28 mouse cellular contexts compared by ENCODE assay signal in genomic region chr11:69430631-69431030, GRCm38 (mm10). TPM values are rescaled to one million over a fixed set of nuclear protein-coding genes. Genes with fewer than 3 reads are reported as not detected.
DNase-seq lines count a peak whose midpoint lies in the region; ATAC-seq lines count a peak whose summit lies in the region.
"Had no signal": no experiment of that assay in that cellular context is flagged by ENCODE, and none has a peak within 500 bp of the region (broad histone marks: within the 10 kb centered on the region; RNA-seq: fewer than 3 reads in every experiment).

No protein-coding gene starts in this region.

- WGBS in midbrain, embryonic 12.5 days = 88% methylated on average over 15 of the region's 15 CpGs
- 88% methylated on average over 15 of the region's 15 CpGs for WGBS in midbrain, embryonic 15.5 days
- 92% methylated on average over 15 of the region's 15 CpGs for WGBS in limb, embryonic 10.5 days

- ATAC-seq in midbrain, embryonic 12.5 days (ENCODE audit: low FRiP score, low read depth) = no peak
- no peak for ATAC-seq in midbrain, embryonic 15.5 days (replicated peaks)
- ATAC-seq: forebrain, embryonic 16.5 days; hindbrain, postnatal 0 days; inflammation-experienced regulatory T-cells, adult 6 months; intestine, embryonic 16.5 days; Patski had no signal

- H3K4me1 ChIP-seq in midbrain, embryonic 12.5 days = 0 out of 2 replicates have a peak, but pooled peaks cover 10% of the 10 kb centered on the region
- H3K4me1 ChIP-seq in midbrain, embryonic 15.5 days = peaks cover 3% of the 10 kb centered on the region; the same call in 1 of the 2 replicates
- peaks cover 20% of the 10 kb centered on the region for H3K4me1 ChIP-seq in limb, embryonic 10.5 days

- H3K9me3 ChIP-seq in midbrain, embryonic 12.5 days = no peaks in the 10 kb centered on the region
- no peaks in the 10 kb centered on the region for H3K9me3 ChIP-seq in midbrain, embryonic 15.5 days
- H3K9me3 ChIP-seq in limb, embryonic 10.5 days (replicated peaks) = no peaks in the 10 kb centered on the region
- H3K9me3 ChIP-seq: embryonic facial prominence, embryonic 12.5 days; embryonic facial prominence, embryonic 15.5 days; forebrain, embryonic 12.5 days; G1E; heart, embryonic 12.5 days; heart, embryonic 15.5 days had no signal

- no peak overlapping the region for H3K4me2 ChIP-seq in midbrain, embryonic 12.5 days (replicated peaks)
- no peak overlapping the region for H3K4me2 ChIP-seq in midbrain, embryonic 15.5 days
- H3K4me2 ChIP-seq: embryonic facial prominence, embryonic 12.5 days; embryonic facial prominence, embryonic 15.5 days; forebrain, embryonic 12.5 days; heart, embryonic 12.5 days; heart, embryonic 15.5 days; hindbrain, embryonic 14.5 days had no signal

- no peak overlapping the region for H3K4me3 ChIP-seq in midbrain, embryonic 12.5 days
- no peak overlapping the region for H3K4me3 ChIP-seq in midbrain, embryonic 15.5 days
- no peak overlapping the region for H3K4me3 ChIP-seq in limb, embryonic 10.5 days
- H3K4me3 ChIP-seq: embryonic facial prominence, embryonic 12.5 days; embryonic facial prominence, embryonic 15.5 days; forebrain, embryonic 12.5 days; heart, embryonic 12.5 days; heart, embryonic 15.5 days had no signal

- H3K27ac ChIP-seq in midbrain, embryonic 12.5 days (replicated peaks) = no peak overlapping the region
- no peak overlapping the region for H3K27ac ChIP-seq in midbrain, embryonic 15.5 days
- H3K27ac ChIP-seq in limb, embryonic 10.5 days = 0 out of 2 replicates have a peak overlapping the region, but pooled peaks have one; percentile 1
- H3K27ac ChIP-seq: embryonic facial prominence, embryonic 12.5 days; embryonic facial prominence, embryonic 15.5 days; forebrain, embryonic 12.5 days; heart, embryonic 15.5 days; hindbrain, embryonic 14.5 days; hindbrain, postnatal 0 days had no signal

- 0 out of 2 replicates have a peak overlapping the region, but pooled peaks have one; percentile 20 for H3K9ac ChIP-seq in midbrain, embryonic 12.5 days (replicated peaks)
- H3K9ac ChIP-seq in midbrain, embryonic 15.5 days = no peak overlapping the region
- H3K9ac ChIP-seq: embryonic facial prominence, embryonic 12.5 days; embryonic facial prominence, embryonic 15.5 days; forebrain, embryonic 12.5 days; heart, embryonic 12.5 days; heart, embryonic 15.5 days; hindbrain, embryonic 14.5 days had no signal

- H3K36me3 ChIP-seq in midbrain, embryonic 12.5 days = no peaks in the 10 kb centered on the region
- no peaks in the 10 kb centered on the region for H3K36me3 ChIP-seq in midbrain, embryonic 15.5 days (replicated peaks)
- no peaks in the 10 kb centered on the region for H3K36me3 ChIP-seq in limb, embryonic 10.5 days
- H3K36me3 ChIP-seq: embryonic facial prominence, embryonic 12.5 days; embryonic facial prominence, embryonic 15.5 days; forebrain, embryonic 12.5 days; G1E; heart, embryonic 12.5 days; heart, embryonic 15.5 days had no signal

- no peaks in the 10 kb centered on the region for H3K27me3 ChIP-seq in midbrain, embryonic 12.5 days
- H3K27me3 ChIP-seq in midbrain, embryonic 15.5 days (replicated peaks) = no peaks in the 10 kb centered on the region
- no peaks in the 10 kb centered on the region for H3K27me3 ChIP-seq in limb, embryonic 10.5 days (ENCODE audit: low read depth, poor library complexity, severe bottlenecking)
- H3K27me3 ChIP-seq: embryonic facial prominence, embryonic 12.5 days; embryonic facial prominence, embryonic 15.5 days; heart, embryonic 15.5 days had no signal

- DNase-seq in cerebellum, adult 9-11 months = peak; percentile 32
- no peak for DNase-seq in cerebellum, postnatal 36 days
- no peak for DNase-seq in limb, embryonic 10.5 days (ENCODE audit: low spot score)
- no peak for DNase-seq in thymus, postnatal 0 days (ENCODE audit: low spot score)
- DNase-seq: adrenal gland, postnatal 25 days; B cell, adult 2 months; cerebellum, adult 11-12 months; cerebellum, adult 8-10 months; cerebellum, postnatal 14 days; gastrocnemius, postnatal 10 days; gastrocnemius, postnatal 36 days; heart, postnatal 10 days; heart, postnatal 36 days; kidney, adult 18-20 months had no signal

RNA-seq across cellular contexts. Expression of gene Kdm6b, which starts 17.2 kb away (rescaled TPM):
- 48.7 and 50.7 TPM in 2 replicates for polyA plus RNA-seq in midbrain, embryonic 12.5 days (2016; fragmentation: Nextera tagmentation; extraction: Ambion mirVana)
- 41.3 and 45.3 TPM in 2 replicates for polyA plus RNA-seq in midbrain, embryonic 15.5 days (2015; fragmentation: Nextera tagmentation; extraction: Ambion mirVana)
- polyA plus RNA-seq in limb, embryonic 10.5 days (2016; fragmentation: Nextera tagmentation; extraction: Ambion mirVana) = 36.6 and 40.8 TPM in 2 replicates
- polyA plus RNA-seq in thymus, postnatal 0 days (2015; fragmentation: Nextera tagmentation; extraction: Ambion mirVana) = 31.5 and 45.6 TPM in 2 replicates

RNA-seq across cellular contexts. Expression of gene Tmem88, which starts 32.6 kb away (rescaled TPM):
- polyA plus RNA-seq in midbrain, embryonic 12.5 days (2016; fragmentation: Nextera tagmentation; extraction: Ambion mirVana) = 11.4 and 12.1 TPM in 2 replicates
- polyA plus RNA-seq in midbrain, embryonic 15.5 days (2015; fragmentation: Nextera tagmentation; extraction: Ambion mirVana) = 6.5 and 7.0 TPM in 2 replicates
- 23.0 and 24.7 TPM in 2 replicates for polyA plus RNA-seq in limb, embryonic 10.5 days (2016; fragmentation: Nextera tagmentation; extraction: Ambion mirVana)
- polyA plus RNA-seq in thymus, postnatal 0 days (2015; fragmentation: Nextera tagmentation; extraction: Ambion mirVana) = 10.4 and 12.9 TPM in 2 replicates

RNA-seq across cellular contexts. Expression of gene Cyb5d1, which starts 35.2 kb away (rescaled TPM):
- 52.9 and 53.8 TPM in 2 replicates for polyA plus RNA-seq in midbrain, embryonic 12.5 days (2016; fragmentation: Nextera tagmentation; extraction: Ambion mirVana)
- 32.7 and 33.5 TPM in 2 replicates for polyA plus RNA-seq in midbrain, embryonic 15.5 days (2015; fragmentation: Nextera tagmentation; extraction: Ambion mirVana)
- 45.2 and 51.6 TPM in 2 replicates for polyA plus RNA-seq in limb, embryonic 10.5 days (2016; fragmentation: Nextera tagmentation; extraction: Ambion mirVana)
- polyA plus RNA-seq in thymus, postnatal 0 days (2015; fragmentation: Nextera tagmentation; extraction: Ambion mirVana) = 25.9 and 28.3 TPM in 2 replicates

RNA-seq across cellular contexts. Expression of gene Naa38, which starts 35.3 kb away (rescaled TPM):
- polyA plus RNA-seq in midbrain, embryonic 12.5 days (2016; fragmentation: Nextera tagmentation; extraction: Ambion mirVana) = 98.9 and 105 TPM in 2 replicates
- polyA plus RNA-seq in midbrain, embryonic 15.5 days (2015; fragmentation: Nextera tagmentation; extraction: Ambion mirVana) = 96.8 and 101 TPM in 2 replicates
- 140 and 151 TPM in 2 replicates for polyA plus RNA-seq in limb, embryonic 10.5 days (2016; fragmentation: Nextera tagmentation; extraction: Ambion mirVana)
- 194 and 211 TPM in 2 replicates for polyA plus RNA-seq in thymus, postnatal 0 days (2015; fragmentation: Nextera tagmentation; extraction: Ambion mirVana)
